In genomic region chr8:126754361-126754809, GRCm38 (mm10) we compare ENCODE assay signal across 19 mouse cellular contexts.
A peak's percentile ranks its signal among the peaks of the same experiment; 100 is the strongest.
DNase-seq lines count a peak whose midpoint lies in the region; ATAC-seq and TF ChIP-seq lines count a peak whose summit lies in the region.
"Had no signal": no experiment of that assay in that cellular context is flagged by ENCODE, and none has a peak within 500 bp of the region (broad histone marks: within the 10 kb centered on the region; RNA-seq: fewer than 3 reads in every experiment).

No protein-coding gene starts in this region.

- TF ChIP-seq CTCF in liver, adult 2 months (IDR thresholded peaks at IDR 0.05; ENCODE audit: low read depth, low read length) = no peak

- no peak for DNase-seq in forebrain, embryonic 11.5 days (ENCODE audit: low spot score)
- DNase-seq in liver, adult 2 months (ENCODE audit: extremely low read depth, low read depth, low spot score) = peak; percentile 86
- no peak for DNase-seq in liver, embryonic 11.5 days (ENCODE audit: low spot score)
- peak; percentile 49 for DNase-seq in cerebellum, adult 8-10 months
- DNase-seq in heart, adult 9 months (ENCODE audit: low spot score in 2 of 2) = no peak
- no peak for DNase-seq in spleen, postnatal 4 days (ENCODE audit: low spot score in 2 of 2)
- DNase-seq: adrenal gland, postnatal 10 days; gastrocnemius, postnatal 25 days; lung, adult 18-20 months; lung, postnatal 36 days; thymus, adult 18-20 months had no signal

- H3K9me3 ChIP-seq in forebrain, embryonic 13.5 days (replicated peaks) = no peaks in the 10 kb centered on the region
- H3K9me3 ChIP-seq in forebrain, embryonic 11.5 days (ENCODE audit: control insufficient read depth, low read length) = no peaks in the 10 kb centered on the region
- no peaks in the 10 kb centered on the region for H3K9me3 ChIP-seq in liver, embryonic 11.5 days (ENCODE audit: control insufficient read depth, low read length)
- no peaks in the 10 kb centered on the region for H3K9me3 ChIP-seq in hindbrain, embryonic 16.5 days (ENCODE audit: control insufficient read depth, low read length)
- H3K9me3 ChIP-seq: heart, embryonic 12.5 days; intestine, embryonic 15.5 days; limb, embryonic 12.5 days; midbrain, embryonic 12.5 days had no signal

- WGBS in forebrain, embryonic 13.5 days = 85% methylated on average over 8 of the region's 8 CpGs
- 90% methylated on average over 8 of the region's 8 CpGs for WGBS in forebrain, embryonic 11.5 days
- WGBS in liver, adult 2 months = 35% methylated on average over 8 of the region's 8 CpGs
- WGBS in liver, embryonic 11.5 days = 85% methylated on average over 8 of the region's 8 CpGs
- 78% methylated on average over 8 of the region's 8 CpGs for WGBS in hindbrain, embryonic 16.5 days

- H3K79me2 ChIP-seq in liver, adult 2 months (ENCODE audit: control insufficient read depth, insufficient read depth, low read length) = no peaks in the 10 kb centered on the region

- 0 out of 2 replicates have a peak overlapping the region, but pooled peaks have one; percentile 59 for H3K27ac ChIP-seq in forebrain, embryonic 13.5 days
- H3K27ac ChIP-seq in forebrain, embryonic 11.5 days (ENCODE audit: low read depth, low read length) = no peak overlapping the region
- no peak overlapping the region for H3K27ac ChIP-seq in liver, adult 2 months (replicated peaks; ENCODE audit: insufficient read depth, low read depth, low read length)
- H3K27ac ChIP-seq in liver, embryonic 11.5 days (ENCODE audit: low read depth, low read length) = no peak overlapping the region
- no peak overlapping the region for H3K27ac ChIP-seq in hindbrain, embryonic 16.5 days (ENCODE audit: low read depth, low read length)
- H3K27ac ChIP-seq: intestine, embryonic 15.5 days; kidney, postnatal 0 days; limb, embryonic 12.5 days; midbrain, embryonic 12.5 days had no signal

- no peaks in the 10 kb centered on the region for H3K27me3 ChIP-seq in forebrain, embryonic 13.5 days
- no peaks in the 10 kb centered on the region for H3K27me3 ChIP-seq in forebrain, embryonic 11.5 days (ENCODE audit: control insufficient read depth, insufficient read depth, low read length)
- no peaks in the 10 kb centered on the region for H3K27me3 ChIP-seq in liver, adult 2 months (ENCODE audit: control insufficient read depth, insufficient read depth, low read length)
- H3K27me3 ChIP-seq in liver, embryonic 11.5 days (replicated peaks; ENCODE audit: control insufficient read depth, insufficient read depth, low read length) = no peaks in the 10 kb centered on the region
- no peaks in the 10 kb centered on the region for H3K27me3 ChIP-seq in hindbrain, embryonic 16.5 days (replicated peaks; ENCODE audit: control insufficient read depth, insufficient read depth, low read length)
- H3K27me3 ChIP-seq: heart, embryonic 12.5 days; intestine, embryonic 15.5 days; limb, embryonic 12.5 days; midbrain, embryonic 12.5 days had no signal

- H3K4me1 ChIP-seq in forebrain, embryonic 13.5 days = peaks cover 19% of the 10 kb centered on the region
- H3K4me1 ChIP-seq in forebrain, embryonic 11.5 days (replicated peaks; ENCODE audit: control insufficient read depth, insufficient read depth, low read length) = no peaks in the 10 kb centered on the region
- peaks cover 4% of the 10 kb centered on the region; the same call in 1 of the 2 replicates for H3K4me1 ChIP-seq in liver, adult 2 months (ENCODE audit: control insufficient read depth, insufficient read depth, low read length)
- H3K4me1 ChIP-seq in liver, embryonic 11.5 days (replicated peaks; ENCODE audit: control insufficient read depth, insufficient read depth, low read length) = peaks cover 4% of the 10 kb centered on the region; the same call in 1 of the 2 replicates
- peaks cover 5% of the 10 kb centered on the region for H3K4me1 ChIP-seq in hindbrain, embryonic 16.5 days (ENCODE audit: control insufficient read depth, insufficient read depth, low read depth, low read length)

- H3K9ac ChIP-seq in forebrain, embryonic 13.5 days = no peak overlapping the region
- H3K9ac ChIP-seq in forebrain, embryonic 11.5 days (ENCODE audit: low read length) = no peak overlapping the region
- no peak overlapping the region for H3K9ac ChIP-seq in liver, adult 2 months (ENCODE audit: low read depth, low read length)
- H3K9ac ChIP-seq in liver, embryonic 11.5 days (ENCODE audit: low read depth, low read length) = no peak overlapping the region
- no peak overlapping the region for H3K9ac ChIP-seq in hindbrain, embryonic 16.5 days (ENCODE audit: low read depth, low read length)
- H3K9ac ChIP-seq: heart, embryonic 12.5 days; intestine, embryonic 15.5 days; limb, embryonic 12.5 days; midbrain, embryonic 12.5 days had no signal

- ATAC-seq in forebrain, embryonic 13.5 days = no peak
- ATAC-seq in forebrain, embryonic 11.5 days (replicated peaks; ENCODE audit: low FRiP score) = no peak
- ATAC-seq in liver, embryonic 11.5 days (replicated peaks; ENCODE audit: low FRiP score) = no peak
- peak; percentile 27; the same call in 1 of the 2 replicates for ATAC-seq in hindbrain, embryonic 16.5 days
- ATAC-seq: intestine, embryonic 15.5 days had no signal

- no peaks in the 10 kb centered on the region for H3K36me3 ChIP-seq in forebrain, embryonic 13.5 days (ENCODE audit: poor library complexity, severe bottlenecking)
- H3K36me3 ChIP-seq in forebrain, embryonic 11.5 days (ENCODE audit: control insufficient read depth, insufficient read depth, low read length) = no peaks in the 10 kb centered on the region
- H3K36me3 ChIP-seq in liver, adult 2 months (ENCODE audit: control insufficient read depth, insufficient read depth, low read length) = no peaks in the 10 kb centered on the region
- no peaks in the 10 kb centered on the region for H3K36me3 ChIP-seq in liver, embryonic 11.5 days (ENCODE audit: control insufficient read depth, insufficient read depth, low read length)
- no peaks in the 10 kb centered on the region for H3K36me3 ChIP-seq in hindbrain, embryonic 16.5 days (ENCODE audit: control insufficient read depth, insufficient read depth, low read length)
- H3K36me3 ChIP-seq: heart, embryonic 12.5 days; intestine, embryonic 15.5 days; limb, embryonic 12.5 days; midbrain, embryonic 12.5 days had no signal

- H3K4me2 ChIP-seq in forebrain, embryonic 13.5 days = no peak overlapping the region
- H3K4me2 ChIP-seq in forebrain, embryonic 11.5 days (ENCODE audit: low read depth, low read length, severe bottlenecking) = no peak overlapping the region
- H3K4me2 ChIP-seq in liver, embryonic 11.5 days = no peak overlapping the region
- no peak overlapping the region for H3K4me2 ChIP-seq in hindbrain, embryonic 16.5 days (ENCODE audit: low read length)
- H3K4me2 ChIP-seq: heart, embryonic 12.5 days; intestine, embryonic 15.5 days; limb, embryonic 12.5 days; midbrain, embryonic 12.5 days had no signal

- H3K4me3 ChIP-seq in forebrain, embryonic 13.5 days = no peak overlapping the region
- H3K4me3 ChIP-seq in forebrain, embryonic 11.5 days (ENCODE audit: low read depth, low read length) = no peak overlapping the region
- no peak overlapping the region for H3K4me3 ChIP-seq in liver, adult 2 months (ENCODE audit: insufficient read depth, low read depth, low read length)
- H3K4me3 ChIP-seq in liver, embryonic 11.5 days (ENCODE audit: low read depth, low read length) = no peak overlapping the region
- H3K4me3 ChIP-seq in hindbrain, embryonic 16.5 days (ENCODE audit: low read length) = no peak overlapping the region
- H3K4me3 ChIP-seq: heart, embryonic 12.5 days; intestine, embryonic 15.5 days; layer of hippocampus, adult 2 months; limb, embryonic 12.5 days; midbrain, embryonic 12.5 days had no signal

- TF ChIP-seq POLR2A in liver, adult 2 months (IDR thresholded peaks at IDR 0.05; ENCODE audit: extremely low read depth, insufficient read depth, low read length) = no peak

Comparison
In these comparisons a context has a peak if more than half of its experiments do, and no peak if none do; other contexts are left out.
1. DNase-seq: peak in liver, adult 2 months (single experiment) and cerebellum, adult 8-10 months (single experiment); none in forebrain, embryonic 11.5 days (single experiment), liver, embryonic 11.5 days (single experiment), heart, adult 9 months (0 of 2) and spleen, postnatal 4 days (0 of 2).